Mouse (Mus musculus): Measurements from ENCODE around the gene Rps5.
"Not testable (repeated sequence)": the region's sequence is repeated elsewhere in the genome, so short reads cannot be mapped to it uniquely, and the experiment has no call there.

Gene Rps5

GRCm38 (mm10) chr7:12921705-12922465 is at the start of gene Rps5:
Gene Rps5 (plus strand): TSS chr7:12922290.
- in situ Hi-C loops (cut with MboI; ENCODE audit: low pct_unique_long_range_greater_than_20kb in 1 of 2, low sequenced_read_pairs in 2 of 2, unreplicated experiment in 1 of 2): no loop called here

- in situ Hi-C loops (cut with MboI; ENCODE audit: low pct_unique_long_range_greater_than_20kb in 1 of 2, low sequenced_read_pairs in 2 of 2, unreplicated experiment in 1 of 2): no loop called here
These were observed 47.8 kb upstream of the Rps5 start for GRCm38 (mm10) chr7:12874301-12874700.

DNA sequence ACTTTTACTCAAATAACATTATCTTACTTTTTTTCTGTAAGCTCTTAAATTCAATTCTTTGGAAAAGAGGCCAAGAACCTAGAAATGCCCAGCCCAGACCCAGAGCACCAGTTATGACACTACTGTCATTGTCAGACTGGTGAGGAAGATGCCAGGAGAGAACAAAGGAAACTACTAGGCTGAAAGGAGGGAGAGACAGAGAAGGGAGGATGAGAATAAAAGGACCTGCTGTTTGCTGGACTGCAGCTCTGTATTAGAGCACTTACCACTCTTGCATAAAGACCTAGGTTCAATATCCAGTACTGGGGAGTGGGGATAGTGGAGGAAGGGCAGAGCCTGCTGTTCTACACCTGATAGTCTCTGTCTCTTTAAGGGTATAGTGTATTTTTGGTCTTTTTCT is 42.1 kb upstream of the Rps5 start:
- in situ Hi-C loops (cut with MboI; ENCODE audit: low pct_unique_long_range_greater_than_20kb in 1 of 2, low sequenced_read_pairs in 2 of 2, unreplicated experiment in 1 of 2): no loop called here

DNA sequence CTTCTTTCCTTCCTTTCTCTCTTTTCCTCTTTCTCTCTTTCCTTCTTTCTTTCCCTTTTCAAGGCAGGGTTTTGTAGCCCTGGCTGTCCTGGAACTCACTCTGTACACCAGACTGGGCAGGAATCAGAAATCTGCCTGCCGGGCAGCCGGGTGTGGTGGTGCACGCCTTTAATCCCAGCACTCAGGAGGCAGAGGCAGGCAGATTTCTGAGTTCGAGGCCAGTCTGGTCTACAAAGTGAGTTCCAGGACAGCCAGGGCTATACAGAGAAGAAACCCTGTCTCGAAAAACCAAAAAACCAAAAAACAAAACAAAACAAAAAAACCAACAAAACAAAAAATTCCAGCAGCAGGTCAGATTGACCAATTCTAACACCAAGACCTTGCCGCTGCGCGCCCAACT is 41.6 kb upstream of the Rps5 start:
- in situ Hi-C loops (cut with MboI; ENCODE audit: low pct_unique_long_range_greater_than_20kb in 1 of 2, low sequenced_read_pairs in 2 of 2, unreplicated experiment in 1 of 2): not testable (repeated sequence)

GRCm38 (mm10) chr7:12880911-12881660 is 41.0 kb upstream of the Rps5 start, which contains the start of gene Zfp128:
Gene Zfp128 (plus strand): TSS chr7:12881177.
- in situ Hi-C loops (cut with MboI; ENCODE audit: low pct_unique_long_range_greater_than_20kb in 1 of 2, low sequenced_read_pairs in 2 of 2, unreplicated experiment in 1 of 2): no loop called here

DNA sequence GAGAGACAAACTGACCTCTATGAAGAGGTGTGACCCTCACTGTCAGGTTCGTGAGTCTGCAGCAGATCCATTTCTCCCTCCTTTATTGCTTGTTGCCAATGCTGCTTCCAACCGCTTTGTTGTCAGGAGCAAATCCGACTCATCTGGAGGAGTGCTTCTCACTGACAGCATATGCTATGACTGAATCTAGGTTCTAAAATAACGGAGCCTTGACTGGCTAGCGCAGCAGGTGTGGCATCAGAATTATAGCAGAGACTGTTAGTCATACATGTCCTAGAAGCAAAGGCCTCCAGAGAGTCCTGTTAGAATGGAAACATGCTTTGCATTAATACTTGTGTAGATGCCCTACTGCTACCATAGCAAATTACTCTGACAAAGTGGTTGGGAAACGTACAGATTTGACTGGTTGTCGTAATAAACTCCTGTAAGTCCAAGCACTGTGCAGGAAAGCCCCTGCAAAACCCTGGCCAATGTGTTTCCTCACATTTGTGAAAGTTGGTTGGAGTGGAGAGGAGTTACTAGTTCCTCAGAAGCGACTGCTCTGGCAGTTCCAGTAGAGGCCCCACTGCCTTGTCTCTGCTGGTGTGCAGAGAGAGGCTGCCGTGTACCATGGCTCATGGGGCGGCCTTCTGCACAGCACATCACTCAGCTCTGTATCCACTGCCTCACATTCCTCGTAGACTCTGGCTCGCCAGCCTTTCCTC is 35.4 kb upstream of the Rps5 start:
- in situ Hi-C loops (cut with MboI; ENCODE audit: low pct_unique_long_range_greater_than_20kb in 1 of 2, low sequenced_read_pairs in 2 of 2, unreplicated experiment in 1 of 2): no loop called here

DNA sequence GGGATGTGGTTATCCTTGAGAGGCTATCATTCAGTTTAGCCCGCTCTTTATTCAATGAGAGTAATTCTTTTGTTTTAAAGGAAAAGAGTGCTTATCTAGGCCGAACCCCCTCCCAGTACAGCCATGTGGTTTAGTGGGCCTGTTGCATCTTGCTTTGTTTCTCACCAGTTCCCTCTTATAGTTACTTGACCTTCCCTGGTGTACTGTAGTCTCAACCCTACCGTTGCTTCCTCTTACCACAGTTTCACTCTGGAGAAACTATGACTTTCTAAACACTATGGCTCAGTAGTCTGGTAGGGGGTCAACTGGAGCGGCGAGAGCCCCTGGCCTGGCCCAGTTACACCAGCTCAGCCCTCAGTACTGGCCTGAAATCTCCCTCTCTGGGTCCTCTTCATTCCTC is 34.5 kb upstream of the Rps5 start:
- in situ Hi-C loops (cut with MboI; ENCODE audit: low pct_unique_long_range_greater_than_20kb in 1 of 2, low sequenced_read_pairs in 2 of 2, unreplicated experiment in 1 of 2): no loop called here

DNA sequence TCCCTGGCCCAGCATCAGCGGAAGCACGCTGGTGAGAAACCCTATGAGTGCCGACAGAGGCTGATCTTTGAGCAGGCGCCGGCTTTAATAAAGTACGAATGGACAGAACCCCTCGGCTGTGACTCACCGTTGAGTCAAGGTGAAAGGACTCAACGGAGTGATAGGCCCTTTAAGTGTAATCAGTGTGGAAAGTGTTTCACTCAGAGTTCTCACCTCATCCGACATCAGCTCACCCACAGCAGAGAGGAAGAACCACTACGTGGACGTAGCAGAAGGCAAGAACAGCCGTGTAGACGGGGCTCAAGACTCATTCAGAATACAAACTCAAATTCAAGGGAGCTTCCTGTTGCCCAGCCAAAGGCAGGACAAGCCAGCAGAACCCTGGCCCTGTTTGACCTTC is 31.2 kb upstream of the Rps5 start:
- in situ Hi-C loops (cut with MboI; ENCODE audit: low pct_unique_long_range_greater_than_20kb in 1 of 2, low sequenced_read_pairs in 2 of 2, unreplicated experiment in 1 of 2): no loop called here

GRCm38 (mm10) chr7:12891334-12891733 is 30.8 kb upstream of the Rps5 start:
- in situ Hi-C loops (cut with MboI; ENCODE audit: low pct_unique_long_range_greater_than_20kb in 1 of 2, low sequenced_read_pairs in 2 of 2, unreplicated experiment in 1 of 2): no loop called here

- in situ Hi-C loops (cut with MboI; ENCODE audit: low pct_unique_long_range_greater_than_20kb in 1 of 2, low sequenced_read_pairs in 2 of 2, unreplicated experiment in 1 of 2): no loop called here
These were observed 24.3 kb upstream of the Rps5 start, which contains the start of gene Zscan22 for GRCm38 (mm10) chr7:12897655-12898410. Gene Zscan22 (plus strand): TSS chr7:12897815.

DNA sequence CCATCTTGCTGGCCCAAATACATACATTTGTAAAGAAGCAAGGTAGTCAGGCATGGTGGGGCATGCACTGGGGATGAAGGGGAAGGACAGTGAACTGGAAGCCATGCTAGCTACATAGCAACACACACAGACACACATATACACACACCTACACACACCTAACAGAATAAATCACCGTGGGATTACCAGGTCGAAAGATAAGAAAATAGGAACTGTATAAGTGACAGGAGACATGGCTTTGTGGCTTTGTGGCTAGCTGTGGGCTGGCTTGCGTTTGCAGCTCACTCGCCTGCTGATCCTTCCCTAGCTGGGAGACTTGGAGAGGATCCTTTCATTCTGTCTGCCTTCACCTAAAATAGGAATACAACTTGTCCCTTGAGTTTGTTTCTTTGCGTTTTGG is 20.6 kb upstream of the Rps5 start:
- in situ Hi-C loops (cut with MboI; ENCODE audit: low pct_unique_long_range_greater_than_20kb in 1 of 2, low sequenced_read_pairs in 2 of 2, unreplicated experiment in 1 of 2): no loop called here

DNA sequence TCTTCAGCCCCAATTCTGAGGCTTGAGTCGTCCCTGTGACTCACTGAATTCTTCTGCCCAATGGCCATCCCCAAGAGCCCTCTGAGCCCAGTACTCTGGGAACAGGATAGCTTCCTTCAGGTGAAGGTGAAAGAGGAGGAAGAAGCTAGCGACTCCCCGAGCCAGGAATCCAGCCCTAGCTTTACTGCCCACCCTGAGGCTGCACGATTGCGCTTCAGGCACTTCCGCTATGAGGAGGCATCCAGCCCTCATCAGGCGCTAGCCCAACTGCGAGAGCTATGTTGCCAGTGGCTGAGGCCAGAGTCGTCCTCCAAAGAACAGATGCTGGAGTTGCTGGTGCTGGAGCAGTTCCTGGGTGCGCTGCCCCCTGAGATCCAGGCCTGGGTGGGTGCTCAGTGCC is 18.5 kb upstream of the Rps5 start:
- in situ Hi-C loops (cut with MboI; ENCODE audit: low pct_unique_long_range_greater_than_20kb in 1 of 2, low sequenced_read_pairs in 2 of 2, unreplicated experiment in 1 of 2): no loop called here

DNA sequence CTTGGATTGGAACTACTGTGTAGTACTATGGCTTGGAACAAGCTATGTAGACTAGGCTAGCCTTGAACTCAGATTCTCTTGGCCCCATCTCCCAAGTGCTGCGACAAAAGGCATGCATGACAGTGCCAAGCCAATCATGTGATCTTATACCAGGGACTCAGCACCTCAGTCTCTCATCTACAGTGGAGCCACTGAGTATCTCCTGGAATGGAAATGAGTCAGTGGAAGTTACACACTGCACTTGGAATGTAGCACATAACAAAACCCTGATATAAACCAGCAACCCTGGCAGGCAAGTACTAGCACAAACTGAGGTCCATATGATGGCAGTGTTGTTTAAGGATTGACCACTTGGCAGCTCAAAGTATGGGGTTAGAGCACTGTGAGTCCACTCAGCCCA is 16.9 kb upstream of the Rps5 start:
- in situ Hi-C loops (cut with MboI; ENCODE audit: low pct_unique_long_range_greater_than_20kb in 1 of 2, low sequenced_read_pairs in 2 of 2, unreplicated experiment in 1 of 2): no loop called here

DNA sequence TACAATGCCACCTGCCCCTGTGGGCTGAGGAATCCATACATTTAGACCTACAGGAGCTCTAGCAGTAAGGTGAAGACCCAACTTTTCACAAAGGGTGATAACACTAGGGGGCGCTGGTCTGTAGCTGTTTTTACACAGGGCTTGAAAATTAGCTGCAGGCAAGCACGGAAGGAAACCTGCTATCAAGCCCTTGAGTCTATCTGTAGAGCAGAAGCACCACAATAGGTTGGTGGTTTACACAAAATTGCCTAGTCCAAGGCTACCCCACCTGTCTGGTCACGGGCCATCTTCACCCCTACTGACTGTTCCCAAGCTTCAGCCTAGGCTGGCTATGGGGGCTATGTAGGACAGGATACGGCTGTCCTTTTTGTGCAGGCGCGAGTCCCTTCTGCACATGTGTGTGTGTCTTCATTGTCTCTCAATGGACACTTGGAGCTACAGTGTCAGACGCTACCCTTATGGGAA is 12.6 kb upstream of the Rps5 start:
- in situ Hi-C loops (cut with MboI; ENCODE audit: low pct_unique_long_range_greater_than_20kb in 1 of 2, low sequenced_read_pairs in 2 of 2, unreplicated experiment in 1 of 2): no loop called here

GRCm38 (mm10) chr7:12910181-12910668 is 11.9 kb upstream of the Rps5 start:
- in situ Hi-C loops (cut with MboI; ENCODE audit: low pct_unique_long_range_greater_than_20kb in 1 of 2, low sequenced_read_pairs in 2 of 2, unreplicated experiment in 1 of 2): no loop called here

DNA sequence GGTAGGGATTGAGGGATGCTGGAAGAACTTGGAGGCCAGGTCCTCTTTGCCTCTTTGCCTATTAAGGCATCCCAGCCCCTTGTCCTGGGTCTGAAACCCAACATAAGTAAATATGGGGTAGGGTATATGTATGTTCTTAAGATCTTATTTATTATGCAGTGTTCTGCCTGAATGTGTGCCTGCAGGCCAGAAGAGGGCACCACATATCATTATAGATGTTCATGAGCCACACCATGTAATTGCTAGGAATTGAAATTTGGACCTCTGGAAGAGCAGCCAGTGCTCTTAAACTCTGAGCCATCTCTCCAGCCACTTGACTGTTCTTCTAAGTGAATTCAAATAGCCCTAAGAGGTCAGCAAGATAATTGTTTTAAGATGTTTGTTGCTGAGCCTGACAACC is 8.5 kb upstream of the Rps5 start:
- in situ Hi-C loops (cut with MboI; ENCODE audit: low pct_unique_long_range_greater_than_20kb in 1 of 2, low sequenced_read_pairs in 2 of 2, unreplicated experiment in 1 of 2): no loop called here

GRCm38 (mm10) chr7:12920495-12920894 is 1.6 kb upstream of the Rps5 start:
- in situ Hi-C loops (cut with MboI; ENCODE audit: low pct_unique_long_range_greater_than_20kb in 1 of 2, low sequenced_read_pairs in 2 of 2, unreplicated experiment in 1 of 2): not testable (repeated sequence)

DNA sequence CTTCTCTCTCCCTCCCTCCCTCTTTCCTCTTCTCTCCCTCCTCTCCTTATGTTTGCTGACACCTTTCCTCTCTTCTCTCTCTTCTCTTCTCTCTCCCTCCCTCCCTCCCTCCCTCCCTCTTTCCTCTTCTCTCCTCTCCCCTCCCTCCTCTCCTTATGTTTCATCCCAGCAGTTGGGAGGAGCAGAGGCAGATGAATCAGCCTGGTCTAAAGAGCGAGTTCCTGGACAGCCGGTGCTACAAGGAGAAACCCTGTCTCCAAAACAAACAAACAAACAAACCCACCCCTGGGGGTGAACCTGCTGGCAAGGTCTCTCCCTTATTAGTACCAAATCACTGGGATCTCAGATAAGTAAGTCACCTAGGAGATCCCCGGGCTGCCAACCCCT is 779 bp upstream of the Rps5 start:
- in situ Hi-C loops (cut with MboI; ENCODE audit: low pct_unique_long_range_greater_than_20kb in 1 of 2, low sequenced_read_pairs in 2 of 2, unreplicated experiment in 1 of 2): no loop called here
